Mouse (Mus musculus) embryonic facial prominence, embryonic 14.5 days (tissue): Measurements from ENCODE around the gene 4930539E08Rik. TPM values are rescaled to one million over a fixed set of nuclear protein-coding genes. Genes with fewer than 3 reads are reported as not detected.

Experiments
- ATAC-seq: fragments of 200-750 bp; cut with Nextera tagmentation; 2 replicates; pipeline ENCODE4 v1.8.0; 2017; ENCODE audit warnings: low read depth, moderate number of reproducible peaks, moderate TSS enrichment
- DNase-seq: peaks from one replicate; pipeline ENCODE4 v3.0.0-alpha.2; 2015; ENCODE audit warnings: low spot score
- H3K27ac ChIP-seq: fragments of 300-500 bp; sonication (generic); replicated peaks from 2 replicates; pipeline ENCODE4 v1.5.1; 2014; ENCODE audit warnings: low read depth, mild to moderate bottlenecking, low read length, moderate library complexity
- H3K27me3 ChIP-seq: fragments of 300-500 bp; sonication (generic); replicated peaks from 2 replicates; pipeline ENCODE4 v1.6.1; 2014; ENCODE audit warnings: low read length; ENCODE audit not compliant: control insufficient read depth, insufficient read depth
- H3K36me3 ChIP-seq: fragments of 300-500 bp; sonication (generic); 2 replicates; pipeline ENCODE4 v1.6.1; 2014; ENCODE audit warnings: low read length, mixed read lengths; ENCODE audit not compliant: control insufficient read depth, insufficient read depth
- H3K4me1 ChIP-seq: fragments of 300-500 bp; sonication (generic); 2 replicates; pipeline ENCODE4 v1.6.1; 2014; ENCODE audit warnings: antibody characterized with exemption, low read length; ENCODE audit not compliant: control insufficient read depth, insufficient read depth
- H3K4me2 ChIP-seq: fragments of 300-500 bp; sonication (generic); 2 replicates; pipeline ENCODE4 v1.6.1; 2014; ENCODE audit warnings: low read depth, mild to moderate bottlenecking, low read length, moderate library complexity, mixed read lengths
- H3K4me3 ChIP-seq: fragments of 300-500 bp; sonication (generic); 2 replicates; pipeline ENCODE4 v1.5.1; 2014; ENCODE audit warnings: low read depth, mild to moderate bottlenecking, low read length
- H3K9ac ChIP-seq: fragments of 300-500 bp; sonication (generic); 2 replicates; pipeline ENCODE4 v1.6.1; 2014; ENCODE audit warnings: low read depth, mild to moderate bottlenecking, low read length, moderate library complexity, mixed read lengths
- H3K9me3 ChIP-seq: fragments of 300-500 bp; sonication (generic); 2 replicates; pipeline ENCODE4 v1.6.1; 2016; ENCODE audit warnings: low read length; ENCODE audit not compliant: control insufficient read depth
- WGBS: fragments of 180-500 bp; shearing (Covaris S2); extraction: QIAGEN DNeasy Blood & Tissue Kit; methylation state at CpG from one replicate; pipeline ENCODE4 v1.1.7; 2014; 5-methylcytosine and 5-hydroxymethylcytosine counted together
- polyA plus RNA-seq: library from polyadenylated mRNA; unstranded; fragments of >200 nt; fragmentation: Nextera tagmentation; extraction: Ambion mirVana; gene quantifications from 2 replicates; pipeline ENCODE4 v1.2.1, GENCODE M21; 2014

Gene 4930539E08Rik
- polyA plus RNA-seq, 1 experiment from 2014 or later: 0.47 TPM

DNA sequence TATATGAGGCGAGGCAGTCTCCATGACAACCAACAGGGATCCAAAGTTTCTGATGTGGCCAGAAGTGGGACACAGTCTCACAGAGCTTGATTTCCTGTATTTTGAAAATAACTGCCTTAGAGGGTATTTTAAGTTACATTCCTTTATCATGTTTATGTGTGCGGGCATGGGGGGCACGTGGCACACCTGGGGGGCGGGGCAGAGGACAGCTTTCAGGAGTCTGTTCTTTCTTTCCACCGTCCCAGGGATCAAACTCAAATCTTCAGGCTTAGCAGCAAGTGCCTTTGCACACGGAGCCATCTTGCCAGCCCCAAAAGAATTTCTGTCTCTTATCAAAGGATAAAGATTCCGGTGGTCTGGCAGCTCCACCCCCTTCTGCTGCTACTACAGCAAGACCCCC lies 51.2 kb downstream of the 4930539E08Rik start:
- Histone ChIP-seq H3K4me3 (no peak overlapping the region), H3K27ac (no peak overlapping the region), H3K4me1 (no peaks in the 10 kb centered on the region), H3K4me2 (no peak overlapping the region), H3K9me3 (no peaks in the 10 kb centered on the region), H3K36me3 (no peaks in the 10 kb centered on the region), H3K27me3 (no peaks in the 10 kb centered on the region), H3K9ac (no peak overlapping the region)
- ATAC-seq (no peak), DNase-seq (no peak)
- WGBS: 64% methylated on average over 7 of the region's 7 CpGs

GRCm38 (mm10) chr17:28858205-28858604 lies 56.9 kb downstream of the 4930539E08Rik start, which contains the start of gene Pnpla1:
Pnpla1 (plus strand) TSS chr17:28858411.
- DNase-seq (no peak), ATAC-seq (0 out of 2 replicates have a peak, but pooled peaks have one; percentile 35)
- no peaks in the 10 kb centered on the region for H3K27me3 ChIP-seq
- no peak within 1 kb of the TSS for H3K4me3 ChIP-seq
- no peaks in the 10 kb centered on the region for H3K4me1 ChIP-seq
- peaks cover 11% of the 10 kb centered on the region; the same call in 1 of the 2 replicates for H3K9me3 ChIP-seq
- no peak within 1 kb of the TSS for H3K4me2 ChIP-seq
- H3K27ac ChIP-seq: no peak within 1 kb of the TSS
- no peak within 1 kb of the TSS for H3K9ac ChIP-seq
- 36% methylated on average over 12 of the region's 12 CpGs for WGBS
- no peaks in the 10 kb centered on the region for H3K36me3 ChIP-seq

- Histone ChIP-seq H3K9me3 (peaks cover 11% of the 10 kb centered on the region; the same call in 1 of the 2 replicates), H3K27me3 (no peaks in the 10 kb centered on the region), H3K27ac (no peak overlapping the region), H3K4me3 (no peak overlapping the region), H3K36me3 (no peaks in the 10 kb centered on the region), H3K4me2 (no peak overlapping the region), H3K4me1 (no peaks in the 10 kb centered on the region), H3K9ac (no peak overlapping the region)
- WGBS: 29% methylated on average over 3 of the region's 3 CpGs
- peak; percentile 74 for DNase-seq
- peak; percentile 55; the same call in 1 of the 2 replicates for ATAC-seq
These were observed 59.1 kb downstream of the 4930539E08Rik start for GRCm38 (mm10) chr17:28856030-28856429.

DNA sequence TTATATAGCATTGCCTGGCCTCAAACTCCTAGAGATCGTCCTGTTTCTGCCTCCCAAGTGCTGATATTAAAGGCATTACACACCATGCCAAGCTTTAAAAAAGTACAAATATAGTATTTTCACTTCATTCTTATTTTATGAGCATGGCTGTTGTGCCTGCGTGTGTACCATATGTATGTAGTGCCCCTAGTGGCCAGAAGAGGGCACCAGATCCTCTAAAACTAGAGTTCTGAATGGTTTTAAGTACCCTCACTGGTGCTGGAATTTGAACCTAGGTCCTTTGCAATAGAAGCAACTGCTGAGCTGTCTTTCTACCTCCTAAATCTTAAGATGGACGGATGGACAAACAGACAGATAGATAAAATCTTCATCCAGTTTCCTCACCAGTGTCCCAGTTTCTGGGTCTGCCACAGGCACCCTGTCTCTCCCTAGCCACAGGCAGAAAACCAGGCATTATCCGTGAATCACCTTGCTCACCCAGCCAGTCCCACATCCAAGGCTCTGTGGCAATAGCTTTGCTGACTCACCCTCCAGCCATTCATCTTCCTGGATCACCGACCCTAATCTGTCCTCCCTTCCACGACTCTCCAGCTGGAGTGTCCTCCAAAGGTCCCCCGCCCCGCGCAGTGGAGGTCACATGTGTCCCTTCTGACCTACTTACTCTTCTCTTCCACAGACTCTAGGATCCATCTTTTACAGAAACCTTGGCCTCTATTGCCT lies 59.8 kb downstream of the 4930539E08Rik start:
- no peak for ATAC-seq
- Histone ChIP-seq H3K4me1 (no peaks in the 10 kb centered on the region), H3K36me3 (no peaks in the 10 kb centered on the region), H3K4me2 (no peak overlapping the region), H3K27ac (no peak overlapping the region), H3K27me3 (no peaks in the 10 kb centered on the region), H3K9me3 (peaks cover 11% of the 10 kb centered on the region; the same call in 1 of the 2 replicates), H3K4me3 (no peak overlapping the region), H3K9ac (no peak overlapping the region)
- no peak for DNase-seq
- WGBS: 80% methylated on average over 9 of the region's 9 CpGs

GRCm38 (mm10) chr17:28854377-28854776 lies 60.7 kb downstream of the 4930539E08Rik start:
- no peak overlapping the region for H3K9ac ChIP-seq
- H3K4me3 ChIP-seq: no peak overlapping the region
- H3K27ac ChIP-seq: no peak overlapping the region
- H3K4me1 ChIP-seq: no peaks in the 10 kb centered on the region
- no peaks in the 10 kb centered on the region for H3K27me3 ChIP-seq
- WGBS: 85% methylated on average over 7 of the region's 7 CpGs
- ATAC-seq (no peak), DNase-seq (no peak)
- H3K4me2 ChIP-seq: no peak overlapping the region
- H3K36me3 ChIP-seq: no peaks in the 10 kb centered on the region
- peaks cover 11% of the 10 kb centered on the region; the same call in 1 of the 2 replicates for H3K9me3 ChIP-seq

DNA sequence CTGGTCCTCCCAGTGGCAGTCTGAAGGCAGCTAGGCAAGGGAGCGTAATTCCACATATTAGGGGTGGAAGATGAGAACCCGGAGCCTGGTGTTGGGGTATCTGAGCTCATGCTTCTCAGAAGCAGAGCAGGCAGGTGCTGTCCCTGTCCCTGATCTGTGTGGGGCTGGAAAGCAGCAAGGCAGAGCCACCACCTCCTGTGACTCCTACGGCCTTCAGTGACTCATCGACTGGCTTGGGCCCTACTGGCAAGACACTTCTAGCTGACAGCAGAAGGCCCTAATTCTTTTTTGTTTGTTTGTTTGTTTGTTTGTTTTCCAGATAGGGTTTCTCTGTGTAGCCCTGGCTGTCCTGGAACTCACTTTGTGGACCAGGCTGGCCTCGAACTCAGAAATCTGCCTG lies 64.6 kb downstream of the 4930539E08Rik start:
- Histone ChIP-seq H3K27me3 (no peaks in the 10 kb centered on the region), H3K9me3 (no peaks in the 10 kb centered on the region), H3K4me3 (no peak overlapping the region), H3K27ac (no peak overlapping the region), H3K4me2 (no peak overlapping the region), H3K36me3 (no peaks in the 10 kb centered on the region), H3K4me1 (no peaks in the 10 kb centered on the region), H3K9ac (no peak overlapping the region)
- no peak for DNase-seq
- 94% methylated on average over 5 of the region's 5 CpGs for WGBS
- ATAC-seq: no peak

DNA sequence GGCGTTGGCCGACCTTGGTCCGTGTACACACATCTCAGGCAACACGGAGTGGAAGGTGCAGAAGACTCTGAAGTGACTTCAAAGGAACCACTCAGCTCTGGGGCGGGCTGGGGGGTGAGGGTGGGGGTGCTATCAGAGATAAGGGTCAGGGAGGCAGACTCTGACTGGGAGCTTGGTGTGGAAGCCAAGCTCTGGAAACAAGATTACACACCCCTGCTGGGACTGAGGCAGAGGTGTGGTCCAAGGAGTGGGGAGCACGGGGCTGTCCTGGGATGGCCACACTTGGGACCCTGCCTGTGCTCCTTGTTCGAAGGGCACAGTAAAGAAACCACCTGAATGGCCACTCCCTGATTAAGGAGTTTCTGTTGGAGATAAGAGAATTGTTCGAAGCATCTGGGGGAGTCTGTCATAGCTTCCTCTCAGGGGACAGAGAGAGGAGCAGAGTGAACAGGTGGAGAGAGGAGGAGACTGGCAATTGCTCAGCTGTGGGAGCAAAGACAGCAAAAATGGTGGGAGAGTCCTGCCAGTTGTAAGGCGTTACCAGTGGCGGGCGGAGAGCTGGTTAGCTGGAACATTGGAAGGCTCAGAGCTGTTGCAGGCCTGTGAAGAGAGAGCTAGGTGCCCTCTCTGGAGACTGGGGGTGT lies 68.0 kb downstream of the 4930539E08Rik start:
- Histone ChIP-seq H3K4me1 (no peaks in the 10 kb centered on the region), H3K4me2 (no peak overlapping the region), H3K27ac (no peak overlapping the region), H3K9ac (no peak overlapping the region), H3K9me3 (no peaks in the 10 kb centered on the region), H3K4me3 (no peak overlapping the region), H3K27me3 (no peaks in the 10 kb centered on the region), H3K36me3 (no peaks in the 10 kb centered on the region)
- 63% methylated on average over 11 of the region's 11 CpGs for WGBS
- no peak for ATAC-seq
- no peak for DNase-seq
